Mouse (Mus musculus) liver, postnatal 0 days (tissue): Measurements from ENCODE around the gene Wasf2.

Source experiments
- CTCF ChIP-seq: sonication (generic); IDR thresholded peaks from 2 replicates; pipeline ENCODE4 v1.5.1; 2016; ENCODE audit warnings: antibody characterized with exemption, low read depth
- EP300 ChIP-seq: IDR thresholded peaks from 2 replicates; pipeline ENCODE4 v1.6.1; 2016; ENCODE audit warnings: antibody characterized with exemption, low read depth, mild to moderate bottlenecking

DNA sequence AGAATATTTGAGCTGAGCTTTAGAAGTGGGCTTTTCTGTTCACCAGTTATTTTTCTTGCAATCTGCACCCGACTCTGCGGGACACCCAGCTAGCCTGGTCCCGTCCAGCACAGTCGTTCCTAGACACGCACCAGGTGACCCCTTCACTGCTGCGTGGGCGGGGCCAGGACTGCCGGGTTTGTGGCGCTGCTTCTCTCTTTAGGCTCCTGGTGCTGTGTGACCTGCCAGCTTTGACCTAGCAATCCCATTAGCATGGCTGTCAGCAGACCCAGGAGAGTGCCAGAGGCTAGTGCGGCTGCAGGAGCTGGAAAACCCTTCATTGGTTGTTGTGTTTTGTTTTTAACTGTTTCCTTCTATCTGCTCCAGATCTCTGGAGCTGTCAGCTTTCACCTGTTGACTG, 59.1 kb downstream of the Wasf2 start:
- TF ChIP-seq EP300 (no peak), CTCF (no peak)
